ENCODE assay signal across 34 mouse cellular contexts in the genomic region with DNA sequence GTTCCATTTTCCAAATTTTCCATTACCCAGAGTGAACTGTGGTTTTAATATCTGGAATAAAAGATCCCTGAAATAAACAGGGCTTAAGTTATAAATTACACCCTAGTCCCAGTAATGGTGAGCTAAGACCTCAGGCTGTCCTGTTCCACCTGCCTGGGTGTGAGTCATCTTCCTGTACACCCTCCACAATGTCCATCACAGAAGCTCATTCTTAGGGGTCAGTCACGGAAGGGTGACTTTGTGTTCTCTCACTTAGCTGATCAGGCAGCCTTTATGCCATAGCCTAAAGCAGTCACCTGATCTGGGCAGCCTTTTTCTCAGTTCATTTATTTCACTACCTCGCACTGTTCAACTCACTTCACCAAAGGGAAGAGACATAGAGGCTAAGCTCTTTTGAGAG. TPM values are rescaled to one million over a fixed set of nuclear protein-coding genes. Genes with fewer than 3 reads are reported as not detected.
DNase-seq lines count a peak whose midpoint lies in the region; ATAC-seq and TF ChIP-seq lines count a peak whose summit lies in the region.
"Had no signal": no experiment of that assay in that cellular context is flagged by ENCODE, and none has a peak within 500 bp of the region (broad histone marks: within the 10 kb centered on the region; RNA-seq: fewer than 3 reads in every experiment).

No protein-coding gene starts in this region.

- DNase-seq in kidney, adult 2 months, result peak; percentile 67
- no peak for DNase-seq in kidney, adult 8-10 months
- peak; percentile 56 for DNase-seq in kidney, postnatal 14 days
- no peak for DNase-seq in urinary bladder, postnatal 4 days (ENCODE audit: low spot score in 2 of 2)
- DNase-seq in thymus, postnatal 14 days, result no peak
- no peak for DNase-seq in embryo, embryonic 10.5 days (ENCODE audit: low spot score)
- DNase-seq: adrenal gland, postnatal 14 days; cerebellum, adult 11 months; cerebellum, adult 9-10 months; heart, postnatal 14 days; lung, postnatal 4 days; midbrain, embryonic 14.5 days; right cerebral cortex, postnatal 4 days; thymus, adult 18-20 months; thymus, postnatal 4 days had no signal

- H3K27me3 ChIP-seq in kidney, adult 2 months (replicated peaks; ENCODE audit: control insufficient read depth, insufficient read depth, low read length), result no peaks in the 10 kb centered on the region
- no peaks in the 10 kb centered on the region for H3K27me3 ChIP-seq in kidney, embryonic 14.5 days (ENCODE audit: control insufficient read depth, insufficient read depth, low read length)
- H3K27me3 ChIP-seq: embryonic facial prominence, embryonic 13.5 days; hindbrain, embryonic 15.5 days; limb, embryonic 13.5 days had no signal

- H3K9me3 ChIP-seq in kidney, embryonic 14.5 days (ENCODE audit: control insufficient read depth, low read length), result no peaks in the 10 kb centered on the region
- H3K9me3 ChIP-seq: embryonic facial prominence, embryonic 13.5 days; G1E; hindbrain, embryonic 10.5 days; hindbrain, embryonic 15.5 days; limb, embryonic 13.5 days had no signal

- no peak overlapping the region for H3K4me3 ChIP-seq in kidney, adult 2 months (ENCODE audit: insufficient read depth, low read depth, low read length)
- no peak overlapping the region for H3K4me3 ChIP-seq in kidney, embryonic 14.5 days (ENCODE audit: low read length)
- H3K4me3 ChIP-seq: embryonic facial prominence, embryonic 13.5 days; erythroblast, embryonic 14.5 days; hindbrain, embryonic 10.5 days; hindbrain, embryonic 15.5 days; layer of hippocampus, adult 2 months; left cerebral cortex, adult 2 months; limb, embryonic 13.5 days had no signal

- no peak for TF ChIP-seq POLR2A in kidney, adult 2 months (IDR thresholded peaks at IDR 0.05; ENCODE audit: low read depth, low read length)

- no peak for TF ChIP-seq CTCF in kidney, adult 2 months (conservative IDR thresholded peaks at IDR 0.05; ENCODE audit: insufficient read depth, insufficient read length, low read depth, low read length)

- H3K4me2 ChIP-seq in kidney, embryonic 14.5 days (replicated peaks; ENCODE audit: low read depth, low read length), result no peak overlapping the region
- H3K4me2 ChIP-seq: embryonic facial prominence, embryonic 13.5 days; hindbrain, embryonic 15.5 days; limb, embryonic 13.5 days; liver, embryonic 11.5 days had no signal

- peak overlapping the region; percentile 63; the same call in 1 of the 2 replicates for H3K27ac ChIP-seq in kidney, adult 2 months (ENCODE audit: insufficient read depth, low read depth, low read length)
- no peak overlapping the region for H3K27ac ChIP-seq in kidney, embryonic 14.5 days (ENCODE audit: low read depth, low read length)
- H3K27ac ChIP-seq: embryonic facial prominence, embryonic 13.5 days; hindbrain, embryonic 10.5 days; hindbrain, embryonic 15.5 days; layer of hippocampus, adult 2 months; left cerebral cortex, adult 2 months; limb, embryonic 13.5 days; stomach, postnatal 0 days had no signal

- ATAC-seq in kidney, embryonic 14.5 days (ENCODE audit: low FRiP score, low TSS enrichment), result peak; percentile 98
- ATAC-seq: forebrain, embryonic 16.5 days; inflammation-experienced regulatory T-cells, adult 6 months had no signal

- WGBS in kidney, adult 2 months, result 34% methylated on average over 2 of the region's 2 CpGs
- whole genome bisulfite sequencing in kidney, embryonic 14.5 days, result 54% methylated on average over 2 of the region's 2 CpGs

- peaks cover 25% of the 10 kb centered on the region for H3K36me3 ChIP-seq in kidney, adult 2 months (ENCODE audit: control insufficient read depth, insufficient read depth, low read length)
- no peaks in the 10 kb centered on the region for H3K36me3 ChIP-seq in kidney, embryonic 14.5 days (ENCODE audit: control insufficient read depth, insufficient read depth, low read length)
- H3K36me3 ChIP-seq: embryonic facial prominence, embryonic 13.5 days; G1E; hindbrain, embryonic 10.5 days; hindbrain, embryonic 15.5 days; limb, embryonic 13.5 days had no signal

- peaks cover 7% of the 10 kb centered on the region; the same call in 1 of the 2 replicates for H3K4me1 ChIP-seq in kidney, adult 2 months (ENCODE audit: control insufficient read depth, insufficient read depth, low read length)
- peaks cover 10% of the 10 kb centered on the region for H3K4me1 ChIP-seq in kidney, embryonic 14.5 days (ENCODE audit: control insufficient read depth, insufficient read depth, low read length)
- H3K4me1 ChIP-seq: embryonic facial prominence, embryonic 13.5 days; hindbrain, embryonic 10.5 days; hindbrain, embryonic 15.5 days had no signal

- no peak overlapping the region for H3K9ac ChIP-seq in kidney, embryonic 14.5 days (ENCODE audit: low read depth, low read length)
- H3K9ac ChIP-seq: embryonic facial prominence, embryonic 13.5 days; hindbrain, embryonic 15.5 days; limb, embryonic 13.5 days had no signal

RNA-seq across cellular contexts. Expression of a gene that starts 16.8 kb away (rescaled TPM):
- polyA plus RNA-seq in kidney, adult 2 months (2012; rRNA removed), result 193 and 201 TPM in 2 replicates
- polyA plus RNA-seq in kidney, embryonic 14.5 days (2014; fragmentation: Nextera tagmentation; extraction: Ambion mirVana), result 6.0 and 11.6 TPM in 2 replicates
- polyA plus RNA-seq: erythroblast, embryonic 14.5 days; inflammation-experienced regulatory T-cells, adult 6 months; neural tube, embryonic 11.5 days had no signal

RNA-seq across cellular contexts. Expression of a gene that starts 17.0 kb away (rescaled TPM):
- polyA plus RNA-seq in kidney, adult 2 months (2012; rRNA removed), result not detected in 2 replicates
- not detected in 2 replicates for polyA plus RNA-seq in kidney, embryonic 14.5 days (2014; fragmentation: Nextera tagmentation; extraction: Ambion mirVana)
- polyA plus RNA-seq: embryonic facial prominence, embryonic 13.5 days; erythroblast, embryonic 14.5 days; forebrain, embryonic 11.5 days; forebrain, embryonic 16.5 days; G1E; heart, embryonic 14.5 days; hindbrain, embryonic 10.5 days; hindbrain, embryonic 15.5 days; limb, embryonic 13.5 days; liver, embryonic 11.5 days; liver, embryonic 16.5 days; lung, embryonic 16.5 days; midbrain, embryonic 14.5 days; neural tube, embryonic 11.5 days; spleen, adult 2 months; stomach, postnatal 0 days had no signal

RNA-seq across cellular contexts. Expression of a gene that starts 42.6 kb away (rescaled TPM):
- polyA plus RNA-seq in kidney, adult 2 months (2012; rRNA removed), result 21.7 and 26.1 TPM in 2 replicates
- 83.5 and 91.2 TPM in 2 replicates for polyA plus RNA-seq in kidney, embryonic 14.5 days (2014; fragmentation: Nextera tagmentation; extraction: Ambion mirVana)

Comparison
In these comparisons a context has a peak if more than half of its experiments do, and no peak if none do; other contexts are left out.
1. DNase-seq: peak in kidney, adult 2 months (single experiment) and kidney, postnatal 14 days (single experiment); none in kidney, adult 8-10 months (0 of 2), urinary bladder, postnatal 4 days (0 of 2), thymus, postnatal 14 days (single experiment) and embryo, embryonic 10.5 days (single experiment).
2. RNA of a gene that starts 16.8 kb away (polyA plus RNA-seq): 193 to 201 TPM in kidney, adult 2 months; 6.0 to 11.6 TPM in kidney, embryonic 14.5 days; every median in the first group is over 10 times any median in the second.